Mouse (Mus musculus): Measurements from ENCODE around the gene Hfe2.
"Not testable (repeated sequence)": the region's sequence is repeated elsewhere in the genome, so short reads cannot be mapped to it uniquely, and the experiment has no call there.

DNA sequence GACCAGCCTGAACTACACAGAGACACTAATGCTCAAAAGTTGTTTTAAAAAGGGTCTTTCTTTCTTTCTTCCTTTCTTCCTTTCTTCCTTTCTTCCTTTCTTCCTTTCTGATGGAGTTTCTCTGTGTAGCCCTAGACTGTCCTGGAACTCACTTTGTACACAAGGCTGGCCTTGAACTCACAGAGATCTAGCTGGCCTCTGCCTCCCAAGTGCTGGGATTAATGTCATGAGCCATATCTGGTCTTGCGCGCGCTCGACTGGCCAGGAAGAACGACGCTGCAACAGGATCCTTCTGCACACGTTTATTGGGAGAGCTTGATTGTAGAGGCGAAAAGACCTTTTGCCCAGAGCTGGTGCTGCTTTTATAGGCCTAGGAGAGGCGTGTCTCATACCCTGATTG is 17.0 kb upstream of the Hfe2 start:
- TF ChIP-seq CTCF, POLR2A (IDR thresholded peaks at IDR 0.05; ENCODE audit: insufficient read depth, low read depth, low read length): not testable (repeated sequence)
